Mouse (Mus musculus): Measurements from ENCODE around the gene Itprip. TPM values are rescaled to one million over a fixed set of nuclear protein-coding genes. Genes with fewer than 3 reads are reported as not detected.

Gene Itprip
- total and polyA plus RNA-seq, 2 experiments from 2014 or later: 3.1 to 6.6 TPM

DNA sequence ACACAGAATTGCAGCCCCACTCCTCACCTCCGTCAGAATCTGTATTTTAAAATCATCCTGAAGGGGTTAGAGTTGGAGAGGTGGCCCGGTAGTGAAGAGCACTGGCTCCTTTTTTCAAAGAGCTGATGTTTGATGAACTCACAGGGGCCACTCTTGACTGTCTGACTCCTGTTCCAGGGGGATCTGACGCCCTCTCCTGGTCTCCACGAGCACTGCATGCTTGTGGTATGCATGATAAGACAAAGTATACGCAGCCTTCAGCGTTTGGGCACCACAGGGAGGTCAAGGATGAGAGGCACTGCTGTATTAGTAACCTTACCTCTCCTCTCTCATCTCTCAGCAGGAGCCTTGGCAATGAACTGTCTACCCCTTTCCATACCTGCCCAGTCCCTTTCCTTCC lies 19.1 kb downstream of the Itprip start:
- DNase-seq (ENCODE audit: low spot score) (no peak), ATAC-seq (no peak)
- Histone ChIP-seq H3K9ac (replicated peaks; ENCODE audit: low read length) (no peak overlapping the region), H3K4me2 (ENCODE audit: low read depth, low read length) (no peak overlapping the region), H3K27me3 (ENCODE audit: insufficient read depth, low read length) (no peaks in the 10 kb centered on the region), H3K9me3 (ENCODE audit: low read length) (no peaks in the 10 kb centered on the region), H3K27ac (no peak overlapping the region), H3K4me3 (ENCODE audit: low read length) (no peak overlapping the region), H3K4me1 (ENCODE audit: insufficient read depth, low read length) (peaks cover 7% of the 10 kb centered on the region; the same call in 1 of the 2 replicates), H3K36me3 (ENCODE audit: insufficient read depth, low read length) (no peaks in the 10 kb centered on the region)
- WGBS: 66% methylated on average over 6 of the region's 6 CpGs
- TF ChIP-seq CTCF (IDR thresholded peaks at IDR 0.05; ENCODE audit: low read depth): peak; percentile 52

DNA sequence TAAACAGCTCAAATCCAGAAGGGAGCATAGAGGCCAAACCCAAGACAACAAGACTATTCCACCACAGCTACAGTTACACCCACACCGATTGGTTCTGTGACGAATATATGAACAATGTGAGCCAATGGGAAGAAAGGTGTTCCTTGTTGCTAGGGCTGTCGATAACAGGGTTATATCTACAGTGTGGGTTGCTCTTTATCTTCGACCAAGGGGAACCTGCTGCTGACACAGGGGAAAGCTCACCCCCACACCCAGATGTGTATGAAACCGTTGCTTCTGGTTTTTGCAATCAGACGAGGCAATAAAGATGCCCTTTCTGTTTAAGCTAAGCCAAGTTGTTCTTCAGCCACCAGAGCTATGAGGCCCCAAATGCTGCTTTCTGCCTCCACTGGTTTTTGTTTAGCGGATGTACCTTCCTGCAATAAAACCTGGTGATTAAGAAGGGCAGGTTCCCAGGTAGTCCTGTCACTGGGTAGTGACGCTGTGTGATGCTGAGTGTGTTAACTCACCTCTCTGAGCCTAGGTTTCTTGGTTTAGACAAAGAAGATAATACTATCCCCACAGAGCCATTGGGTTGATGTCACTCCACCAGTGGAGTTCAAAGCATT lies 20.5 kb downstream of the Itprip start:
- ATAC-seq: no peak
- no peak overlapping the region for H3K4me3 ChIP-seq (ENCODE audit: low read length)
- no peak overlapping the region for H3K27ac ChIP-seq
- no peak overlapping the region for H3K4me2 ChIP-seq (ENCODE audit: low read depth, low read length)
- no peaks in the 10 kb centered on the region for H3K36me3 ChIP-seq (ENCODE audit: insufficient read depth, low read length)
- H3K27me3 ChIP-seq (ENCODE audit: insufficient read depth, low read length): no peaks in the 10 kb centered on the region
- H3K9me3 ChIP-seq (ENCODE audit: low read length): no peaks in the 10 kb centered on the region
- WGBS: 87% methylated on average over 8 of the region's 8 CpGs
- TF ChIP-seq CTCF (IDR thresholded peaks at IDR 0.05; ENCODE audit: low read depth): no peak
- H3K9ac ChIP-seq (replicated peaks; ENCODE audit: low read length): no peak overlapping the region
- H3K4me1 ChIP-seq (ENCODE audit: insufficient read depth, low read length): peaks cover 4% of the 10 kb centered on the region; the same call in 1 of the 2 replicates
- no peak for DNase-seq (ENCODE audit: low spot score)

DNA sequence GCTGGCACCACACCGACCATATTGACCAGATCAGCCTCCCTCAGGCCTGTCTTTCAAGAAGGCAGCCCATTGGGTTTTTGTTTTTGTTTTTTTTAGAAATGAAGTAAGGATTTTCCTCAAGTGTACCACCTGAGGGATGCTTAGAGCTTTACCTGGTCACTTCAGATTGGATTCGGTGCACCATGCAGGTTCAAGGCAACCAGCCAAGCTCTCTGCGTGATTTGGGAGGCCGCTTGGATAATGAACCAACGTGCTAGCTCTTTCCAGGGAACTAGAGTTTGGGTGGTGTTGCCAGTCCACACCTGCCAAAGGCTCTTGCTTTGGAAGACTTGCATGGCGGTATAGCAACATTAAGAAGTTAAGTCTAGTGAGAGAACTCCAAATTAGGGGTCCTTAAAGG lies 26.0 kb downstream of the Itprip start:
- TF ChIP-seq CTCF (IDR thresholded peaks at IDR 0.05; ENCODE audit: low read depth): no peak
- no peak for ATAC-seq
- no peak for DNase-seq (ENCODE audit: low spot score)
- no peaks in the 10 kb centered on the region for H3K9me3 ChIP-seq (ENCODE audit: low read length)
- no peaks in the 10 kb centered on the region for H3K4me1 ChIP-seq (ENCODE audit: insufficient read depth, low read length)
- no peak overlapping the region for H3K27ac ChIP-seq
- no peak overlapping the region for H3K4me2 ChIP-seq (ENCODE audit: low read depth, low read length)
- no peak overlapping the region for H3K4me3 ChIP-seq (ENCODE audit: low read length)
- no peak overlapping the region for H3K9ac ChIP-seq (replicated peaks; ENCODE audit: low read length)
- no peaks in the 10 kb centered on the region for H3K27me3 ChIP-seq (ENCODE audit: insufficient read depth, low read length)
- H3K36me3 ChIP-seq (ENCODE audit: insufficient read depth, low read length): no peaks in the 10 kb centered on the region
- 82% methylated on average over 6 of the region's 6 CpGs for WGBS

DNA sequence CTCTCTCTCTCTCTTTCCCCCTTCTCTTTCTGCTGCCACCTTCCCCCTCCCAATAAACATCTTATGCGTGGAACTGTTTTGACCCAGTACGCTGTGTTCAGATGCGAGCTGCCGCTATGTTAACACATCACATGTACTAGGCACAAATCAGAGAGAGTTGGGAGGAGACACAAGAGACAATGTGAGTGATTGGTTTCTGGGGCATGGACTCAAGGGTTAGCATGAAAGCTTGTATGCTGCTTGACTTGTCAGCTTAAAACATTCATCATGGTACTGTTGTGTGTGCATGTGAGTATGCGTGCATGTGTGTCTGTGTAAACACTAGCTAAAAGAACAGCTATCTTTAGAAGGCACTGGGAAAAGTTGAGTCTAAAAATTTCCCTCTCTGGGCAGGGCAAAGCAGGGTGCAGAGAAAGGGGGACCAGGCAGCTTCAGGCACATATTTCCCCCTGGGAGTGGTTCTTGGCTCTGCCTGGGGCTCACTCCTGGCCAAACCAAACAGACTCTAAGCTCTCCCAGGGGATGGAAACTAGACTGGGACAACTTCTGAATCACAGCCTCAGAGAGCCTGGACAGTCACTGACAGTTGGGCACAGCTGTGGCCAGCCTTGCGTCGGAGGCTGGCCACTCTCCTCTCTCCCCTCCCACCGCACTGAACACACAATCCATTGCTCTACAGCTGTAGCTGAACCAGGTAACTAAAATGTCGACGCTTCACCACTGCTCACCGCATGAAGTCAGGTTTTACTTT lies 27.4 kb downstream of the Itprip start:
- Histone ChIP-seq H3K4me1 (ENCODE audit: insufficient read depth, low read length) (no peaks in the 10 kb centered on the region), H3K27ac (no peak overlapping the region), H3K9me3 (ENCODE audit: low read length) (no peaks in the 10 kb centered on the region), H3K27me3 (ENCODE audit: insufficient read depth, low read length) (no peaks in the 10 kb centered on the region), H3K4me2 (ENCODE audit: low read depth, low read length) (no peak overlapping the region), H3K36me3 (ENCODE audit: insufficient read depth, low read length) (no peaks in the 10 kb centered on the region), H3K9ac (replicated peaks; ENCODE audit: low read length) (no peak overlapping the region), H3K4me3 (ENCODE audit: low read length) (no peak overlapping the region)
- no peak for TF ChIP-seq CTCF (IDR thresholded peaks at IDR 0.05; ENCODE audit: low read depth)
- 81% methylated on average over 11 of the region's 11 CpGs for WGBS
- ATAC-seq (no peak), DNase-seq (ENCODE audit: low spot score) (no peak)

DNA sequence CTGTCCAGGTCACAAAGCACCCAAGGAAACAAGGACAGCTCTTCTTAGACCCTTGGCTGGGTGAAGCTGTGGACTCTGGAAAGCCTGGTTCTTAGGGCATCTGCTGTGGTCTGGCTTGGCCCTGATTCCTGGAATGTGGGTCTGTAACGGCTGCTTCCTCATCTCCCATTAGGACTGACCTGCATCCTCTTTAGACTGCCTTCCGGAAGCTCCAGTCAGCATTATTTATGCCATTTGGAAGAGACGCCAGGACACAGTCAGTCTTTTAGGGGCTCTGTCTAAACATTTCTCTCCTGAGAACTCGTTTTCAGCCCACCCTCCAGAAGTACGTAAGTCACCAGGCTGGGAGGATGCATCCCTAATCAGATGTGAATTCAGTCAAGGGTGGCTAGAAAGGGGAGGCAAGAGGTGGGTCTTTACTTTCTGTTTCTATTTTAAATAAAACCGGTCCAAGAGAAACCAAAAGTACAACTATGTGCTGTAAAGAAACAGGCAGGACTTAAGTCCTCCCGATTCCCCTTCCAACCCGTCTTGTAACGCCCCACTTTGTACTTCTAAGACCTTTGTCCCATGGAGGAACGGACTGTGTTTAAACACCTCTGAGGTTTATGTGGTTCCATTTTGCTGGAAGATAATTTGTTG lies 28.5 kb downstream of the Itprip start:
- no peak for ATAC-seq

DNA sequence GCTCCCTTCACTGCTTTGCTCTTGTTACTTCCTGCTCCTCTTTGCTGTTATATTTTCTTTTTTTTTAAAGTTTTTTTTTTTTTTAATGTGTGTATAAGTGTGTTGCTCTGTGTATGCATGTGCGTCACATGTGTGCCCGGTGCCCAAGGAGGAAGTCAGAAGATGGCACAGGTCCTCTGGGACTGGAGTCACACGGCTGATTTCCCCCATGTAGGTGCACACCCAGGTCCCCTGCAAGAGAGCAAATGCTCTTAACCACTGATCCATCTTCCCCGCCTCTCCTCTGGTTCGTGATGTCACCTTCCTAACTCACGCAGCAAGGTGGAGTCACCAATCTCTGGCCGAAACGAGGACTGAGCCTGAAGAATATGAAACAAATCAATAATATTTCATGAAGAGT lies 31.1 kb downstream of the Itprip start:
- no peak overlapping the region for H3K27ac ChIP-seq
- no peaks in the 10 kb centered on the region for H3K36me3 ChIP-seq (ENCODE audit: insufficient read depth, low read length)
- DNase-seq (ENCODE audit: low spot score) (no peak), ATAC-seq (no peak)
- 93% methylated on average over 8 of the region's 8 CpGs for WGBS
- no peak overlapping the region for H3K4me3 ChIP-seq (ENCODE audit: low read length)
- no peak for TF ChIP-seq CTCF (IDR thresholded peaks at IDR 0.05; ENCODE audit: low read depth)
- no peak overlapping the region for H3K4me2 ChIP-seq (ENCODE audit: low read depth, low read length)
- H3K4me1 ChIP-seq (ENCODE audit: insufficient read depth, low read length): no peaks in the 10 kb centered on the region
- H3K9ac ChIP-seq (replicated peaks; ENCODE audit: low read length): no peak overlapping the region
- no peaks in the 10 kb centered on the region for H3K27me3 ChIP-seq (ENCODE audit: insufficient read depth, low read length)
- no peaks in the 10 kb centered on the region for H3K9me3 ChIP-seq (ENCODE audit: low read length)

More for the DNA sequence above, 28.5 kb downstream of the Itprip start:
- Histone ChIP-seq H3K4me3 (ENCODE audit: low read length) (no peak overlapping the region), H3K9me3 (ENCODE audit: low read length) (no peaks in the 10 kb centered on the region), H3K27ac (no peak overlapping the region), H3K36me3 (ENCODE audit: insufficient read depth, low read length) (no peaks in the 10 kb centered on the region), H3K27me3 (ENCODE audit: insufficient read depth, low read length) (no peaks in the 10 kb centered on the region), H3K9ac (replicated peaks; ENCODE audit: low read length) (no peak overlapping the region), H3K4me1 (ENCODE audit: insufficient read depth, low read length) (no peaks in the 10 kb centered on the region), H3K4me2 (ENCODE audit: low read depth, low read length) (no peak overlapping the region)
- 74% methylated on average over 10 of the region's 10 CpGs for WGBS
- no peak for TF ChIP-seq CTCF (IDR thresholded peaks at IDR 0.05; ENCODE audit: low read depth)
- no peak for DNase-seq (ENCODE audit: low spot score)

All from hindbrain, postnatal 0 days (tissue).